Mouse (Mus musculus) limb, embryonic 14.5 days (tissue): ENCODE measurements around the gene Gm21943. TPM values are rescaled to one million over a fixed set of nuclear protein-coding genes. Genes with fewer than 3 reads are reported as not detected.
"Not testable (repeated sequence)": the region's sequence is repeated elsewhere in the genome, so short reads cannot be mapped to it uniquely, and the experiment has no call there.

Source experiments
- ATAC-seq: fragments of 200-750 bp; cut with Nextera tagmentation; 2 replicates; pipeline ENCODE4 v1.8.0; 2017; ENCODE audit warnings: low read depth, moderate number of reproducible peaks, moderate TSS enrichment; ENCODE audit not compliant: low FRiP score
- DNase-seq: peaks from one replicate; pipeline ENCODE4 v3.0.0-alpha.2; 2015; ENCODE audit warnings: low spot score
- H3K27ac ChIP-seq: fragments of 300-500 bp; sonication (generic); replicated peaks from 2 replicates; pipeline ENCODE4 v1.5.1; 2014; ENCODE audit warnings: low read depth, mild to moderate bottlenecking, low read length, moderate library complexity, mixed read lengths
- H3K27me3 ChIP-seq: fragments of 300-500 bp; sonication (generic); 2 replicates; pipeline ENCODE4 v1.6.1; 2014; ENCODE audit warnings: low read length, mixed read lengths; ENCODE audit not compliant: control insufficient read depth, insufficient read depth
- H3K36me3 ChIP-seq: fragments of 300-500 bp; sonication (generic); 2 replicates; pipeline ENCODE4 v1.6.1; 2014; ENCODE audit warnings: mild to moderate bottlenecking, low read length, moderate library complexity, mixed read lengths; ENCODE audit not compliant: control insufficient read depth, insufficient read depth
- H3K4me1 ChIP-seq: fragments of 300-500 bp; sonication (generic); 2 replicates; pipeline ENCODE4 v1.6.1; 2014; ENCODE audit warnings: antibody characterized with exemption, low read length, mixed read lengths; ENCODE audit not compliant: control insufficient read depth, insufficient read depth
- H3K4me2 ChIP-seq: fragments of 300-500 bp; sonication (generic); replicated peaks from 2 replicates; pipeline ENCODE4 v1.6.1; 2014; ENCODE audit warnings: low read depth, mild to moderate bottlenecking, low read length, moderate library complexity; ENCODE audit not compliant: severe bottlenecking
- H3K4me3 ChIP-seq: fragments of 300-500 bp; sonication (generic); replicated peaks from 2 replicates; pipeline ENCODE4 v1.5.1; 2014; ENCODE audit warnings: low read length
- H3K9ac ChIP-seq: fragments of 300-500 bp; sonication (generic); 2 replicates; pipeline ENCODE4 v1.6.1; 2014; ENCODE audit warnings: mild to moderate bottlenecking, low read depth, low read length, moderate library complexity; ENCODE audit not compliant: severe bottlenecking
- H3K9me3 ChIP-seq: fragments of 300-500 bp; sonication (generic); 2 replicates; pipeline ENCODE4 v1.6.1; 2016; ENCODE audit warnings: low read length; ENCODE audit not compliant: control insufficient read depth
- WGBS: fragments of 180-500 bp; shearing (Covaris S2); extraction: QIAGEN DNeasy Blood & Tissue Kit; methylation state at CpG from one replicate; pipeline ENCODE4 v1.1.7; 2014; 5-methylcytosine and 5-hydroxymethylcytosine counted together
- polyA plus RNA-seq, 2 experiments: library from polyadenylated mRNA; depleted of rRNA in 1 of 2; stranded (reverse) in 1 of 2; unstranded in 1 of 2; fragments of >200 nt; fragmentation: Nextera tagmentation in 1 of 2; extraction: Ambion mirVana in 1 of 2; gene quantifications; 2 replicates each; pipeline versions ENCODE4 v1.2.1 to v1.2.3; 2012 to 2014

Gm21943 gene
- polyA plus RNA-seq (2012; rRNA removed) (not detected in 2 replicates), polyA plus RNA-seq (2014; fragmentation: Nextera tagmentation; extraction: Ambion mirVana) (not detected in 2 replicates)

DNA sequence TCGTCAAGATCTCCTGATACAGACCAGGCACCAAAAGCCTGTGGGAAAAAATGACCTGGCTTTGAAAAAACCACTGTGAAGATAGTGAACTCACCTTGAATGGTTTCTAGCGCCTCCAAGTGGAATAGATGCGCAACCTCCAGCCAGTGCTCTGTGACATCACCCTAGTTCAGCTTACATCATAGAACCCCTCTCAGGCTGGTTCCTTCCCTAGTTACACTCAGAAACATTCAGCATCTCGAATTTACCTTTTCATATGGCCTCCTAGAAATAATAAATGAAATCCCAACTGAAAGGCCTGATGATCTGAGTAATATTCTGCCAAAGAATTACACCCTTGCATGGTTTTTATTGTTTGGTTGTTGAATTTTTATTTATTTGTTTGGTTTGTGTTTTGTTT, at the start of gene Gm21943:
Gene Gm21943, minus strand, starts transcription at position 101 of the 400 bp plus-strand sequence.
- H3K4me3 ChIP-seq, H3K4me2 ChIP-seq, DNase-seq, H3K9ac ChIP-seq, H3K4me1 ChIP-seq, H3K27ac ChIP-seq, H3K9me3 ChIP-seq, ATAC-seq, H3K27me3 ChIP-seq, H3K36me3 ChIP-seq: not testable (repeated sequence)
- no CpG with 5 or more reads among the region's 4 CpGs for WGBS

Other genes starting within 250 kb of the Gm21943 start
- gene Gm28961, start 172.0 kb upstream of the Gm21943 start, polyA plus RNA-seq (2012; rRNA removed), result not detected in 2 replicates
- not detected in 2 replicates for gene Gm28961, start 172.0 kb upstream of the Gm21943 start, polyA plus RNA-seq (2014; fragmentation: Nextera tagmentation; extraction: Ambion mirVana)